Mouse (Mus musculus) forebrain, embryonic 11.5 days (tissue): ENCODE measurements around the gene Plau. TPM values are rescaled to one million over a fixed set of nuclear protein-coding genes. Genes with fewer than 3 reads are reported as not detected.

Source experiments
- ATAC-seq: fragments of 200-750 bp; cut with Nextera tagmentation; replicated peaks from 2 replicates; pipeline ENCODE4 v1.8.0; 2017; ENCODE audit warnings: moderate TSS enrichment; ENCODE audit not compliant: low FRiP score
- DNase-seq: peaks from one replicate; pipeline ENCODE4 v3.0.0-alpha.2; 2017; ENCODE audit warnings: low spot score
- H3K27ac ChIP-seq: fragments of 300-500 bp; sonication (generic); 2 replicates; pipeline ENCODE4 v1.5.1; 2014; ENCODE audit warnings: low read depth, low read length
- H3K27me3 ChIP-seq: fragments of 300-500 bp; sonication (generic); 2 replicates; pipeline ENCODE4 v1.6.1; 2014; ENCODE audit warnings: mild to moderate bottlenecking, low read length, mixed read lengths; ENCODE audit not compliant: control insufficient read depth, insufficient read depth
- H3K36me3 ChIP-seq: fragments of 300-500 bp; sonication (generic); 2 replicates; pipeline ENCODE4 v1.6.1; 2014; ENCODE audit warnings: mild to moderate bottlenecking, low read length, moderate library complexity, mixed read lengths; ENCODE audit not compliant: control insufficient read depth, insufficient read depth
- H3K4me1 ChIP-seq: fragments of 300-500 bp; sonication (generic); replicated peaks from 2 replicates; pipeline ENCODE4 v1.6.1; 2014; ENCODE audit warnings: low read length, mixed read lengths; ENCODE audit not compliant: control insufficient read depth, insufficient read depth
- H3K4me2 ChIP-seq: fragments of 300-500 bp; sonication (generic); 2 replicates; pipeline ENCODE4 v1.6.1; 2014; ENCODE audit warnings: low read depth, mild to moderate bottlenecking, low read length, moderate library complexity, mixed read lengths; ENCODE audit not compliant: severe bottlenecking
- H3K4me3 ChIP-seq: fragments of 300-500 bp; sonication (generic); 2 replicates; pipeline ENCODE4 v1.5.1; 2014; ENCODE audit warnings: low read depth, low read length
- H3K9ac ChIP-seq: fragments of 300-500 bp; sonication (generic); 2 replicates; pipeline ENCODE4 v1.6.1; 2014; ENCODE audit warnings: low read length
- H3K9me3 ChIP-seq: fragments of 300-500 bp; sonication (generic); 2 replicates; pipeline ENCODE4 v1.6.1; 2016; ENCODE audit warnings: low read length, mixed read lengths; ENCODE audit not compliant: control insufficient read depth
- WGBS: fragments of 180-500 bp; shearing (Covaris S2); extraction: QIAGEN DNeasy Blood & Tissue Kit; methylation state at CpG from one replicate; pipeline ENCODE4 v1.1.7; 2014; 5-methylcytosine and 5-hydroxymethylcytosine counted together
- polyA plus RNA-seq: library from polyadenylated mRNA; unstranded; fragments of >200 nt; fragmentation: Nextera tagmentation; extraction: Ambion mirVana; gene quantifications from 2 replicates; pipeline ENCODE4 v1.2.1, GENCODE M21; 2014

The Plau gene
- polyA plus RNA-seq, 1 experiment from 2014 or later: 0.31 TPM

DNA sequence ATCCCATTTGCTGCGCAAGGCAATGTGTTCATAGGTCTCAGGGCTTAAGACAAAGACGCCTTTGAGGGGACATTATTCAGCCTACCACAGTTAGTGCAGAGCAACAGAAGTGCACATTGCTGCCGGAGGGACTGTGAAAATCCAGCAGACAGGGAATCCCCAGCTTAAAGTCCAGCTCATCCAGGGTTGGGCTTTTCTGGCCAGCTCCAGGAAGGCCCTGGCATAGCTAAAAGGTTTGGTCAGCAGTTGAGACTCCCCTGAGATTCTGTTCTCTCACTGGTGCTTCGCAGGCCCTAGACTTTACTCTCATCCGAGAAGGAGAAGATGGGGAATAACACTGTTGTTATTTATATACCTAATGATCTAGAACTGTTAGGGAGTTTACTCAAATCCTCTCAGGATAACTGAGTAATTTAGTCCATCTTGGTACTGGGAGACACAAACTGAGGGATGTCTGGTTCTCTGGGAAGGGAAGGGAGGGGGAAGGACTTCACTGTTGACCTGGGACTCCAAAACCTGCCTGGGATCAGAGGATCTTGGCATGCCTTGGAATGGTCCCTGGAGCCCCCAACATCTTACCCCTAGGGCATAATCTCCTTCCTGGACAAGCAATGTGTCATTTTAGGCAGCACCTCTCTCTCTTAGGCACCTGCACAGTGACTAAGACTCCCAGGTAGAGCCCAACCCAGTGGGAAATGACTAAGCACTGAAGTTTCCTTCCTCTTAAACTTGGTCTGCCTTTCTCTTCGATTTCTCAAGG, 27.0 kb downstream of the Plau start:
- no peak for DNase-seq
- no peak overlapping the region for H3K9ac ChIP-seq
- no peak overlapping the region for H3K4me2 ChIP-seq
- no peak overlapping the region for H3K4me3 ChIP-seq
- no peaks in the 10 kb centered on the region for H3K4me1 ChIP-seq
- H3K36me3 ChIP-seq: no peaks in the 10 kb centered on the region
- 73% methylated on average over 6 of the region's 6 CpGs for WGBS
- H3K27ac ChIP-seq: no peak overlapping the region
- H3K27me3 ChIP-seq: no peaks in the 10 kb centered on the region
- no peaks in the 10 kb centered on the region for H3K9me3 ChIP-seq
- ATAC-seq: no peak

GRCm38 (mm10) chr14:20864192-20864591, 27.7 kb downstream of the Plau start:
- no peak for ATAC-seq
- Histone ChIP-seq H3K27me3 (no peaks in the 10 kb centered on the region), H3K4me3 (no peak overlapping the region), H3K36me3 (no peaks in the 10 kb centered on the region), H3K27ac (no peak overlapping the region), H3K9ac (no peak overlapping the region), H3K4me2 (no peak overlapping the region), H3K4me1 (no peaks in the 10 kb centered on the region), H3K9me3 (no peaks in the 10 kb centered on the region)
- 83% methylated on average over 4 of the region's 4 CpGs for WGBS
- DNase-seq: no peak

DNA sequence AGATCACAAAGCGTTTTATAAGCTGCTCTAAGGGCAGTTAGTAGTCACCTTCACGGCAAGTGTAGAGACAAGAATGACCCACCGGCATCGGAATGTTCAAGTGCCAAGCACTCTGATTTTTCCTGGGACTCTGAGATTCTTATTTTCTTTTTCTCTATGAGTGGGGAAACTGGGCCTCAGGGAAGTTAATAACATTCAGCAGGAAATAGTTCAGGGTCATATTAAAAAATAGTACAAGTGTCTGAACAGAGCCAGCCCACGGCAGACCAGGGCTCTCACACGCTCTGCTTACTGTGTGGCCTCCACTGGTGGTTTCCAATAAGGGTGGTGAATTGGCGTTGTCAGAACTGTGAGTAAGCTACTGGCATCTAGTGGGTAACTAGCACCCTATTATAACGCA, 29.1 kb downstream of the Plau start:
- H3K4me3 ChIP-seq: no peak overlapping the region
- H3K27ac ChIP-seq: no peak overlapping the region
- H3K36me3 ChIP-seq: no peaks in the 10 kb centered on the region
- WGBS: 93% methylated on average over 8 of the region's 8 CpGs
- no peak overlapping the region for H3K9ac ChIP-seq
- DNase-seq (no peak), ATAC-seq (no peak)
- no peaks in the 10 kb centered on the region for H3K9me3 ChIP-seq
- H3K4me1 ChIP-seq: no peaks in the 10 kb centered on the region
- no peaks in the 10 kb centered on the region for H3K27me3 ChIP-seq
- no peak overlapping the region for H3K4me2 ChIP-seq

GRCm38 (mm10) chr14:20866365-20866764, 29.9 kb downstream of the Plau start:
- no peak for ATAC-seq
- Histone ChIP-seq H3K36me3 (no peaks in the 10 kb centered on the region), H3K27me3 (no peaks in the 10 kb centered on the region), H3K9me3 (no peaks in the 10 kb centered on the region), H3K4me2 (no peak overlapping the region), H3K4me1 (no peaks in the 10 kb centered on the region), H3K4me3 (no peak overlapping the region), H3K27ac (no peak overlapping the region), H3K9ac (no peak overlapping the region)
- DNase-seq: no peak
- WGBS: 95% methylated on average over 7 of the region's 7 CpGs

DNA sequence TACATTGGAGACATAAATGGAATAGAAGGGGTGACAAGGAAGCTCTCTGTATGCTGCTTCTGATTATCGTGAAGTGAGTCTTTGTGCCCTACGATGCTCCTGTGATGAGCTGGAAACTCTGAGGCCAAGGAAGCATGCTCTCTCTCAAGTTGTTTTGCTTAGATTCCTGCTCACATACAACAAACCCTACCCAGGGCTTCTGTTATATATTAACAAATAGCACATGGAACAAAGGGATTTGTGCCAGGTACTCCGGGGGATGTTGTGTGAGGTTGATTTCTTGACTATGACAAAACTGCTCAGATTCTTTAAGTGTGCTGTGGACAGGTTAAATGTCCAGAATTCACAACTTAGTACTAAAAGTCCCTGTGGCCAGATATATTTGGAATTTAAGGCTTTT, 33.6 kb downstream of the Plau start:
- no peak overlapping the region for H3K9ac ChIP-seq
- H3K27me3 ChIP-seq: no peaks in the 10 kb centered on the region
- H3K4me2 ChIP-seq: no peak overlapping the region
- 92% methylated on average over 3 of the region's 3 CpGs for WGBS
- H3K4me1 ChIP-seq: no peaks in the 10 kb centered on the region
- DNase-seq (no peak), ATAC-seq (no peak)
- H3K36me3 ChIP-seq: no peaks in the 10 kb centered on the region
- no peak overlapping the region for H3K4me3 ChIP-seq
- no peaks in the 10 kb centered on the region for H3K9me3 ChIP-seq
- no peak overlapping the region for H3K27ac ChIP-seq

DNA sequence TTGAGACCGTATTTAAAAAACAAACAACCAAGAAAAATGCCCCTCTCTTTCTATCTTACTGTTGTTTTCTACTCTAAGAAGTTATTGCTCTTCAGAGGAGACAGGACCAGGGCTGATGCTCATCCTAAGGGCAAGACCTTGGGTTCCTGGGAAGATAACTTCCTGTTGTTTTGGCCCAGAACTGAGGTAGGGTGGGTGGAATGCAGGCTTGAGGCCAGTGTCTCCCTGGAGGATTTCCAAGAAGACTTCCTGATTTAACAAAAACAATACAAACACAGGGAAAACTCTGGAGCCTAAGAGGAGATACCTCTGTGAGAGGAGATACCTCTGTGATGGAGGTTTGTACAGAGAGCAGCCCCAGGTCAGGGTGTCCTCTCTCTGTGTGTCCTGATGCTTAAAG, 35.0 kb downstream of the Plau start:
- H3K27me3 ChIP-seq: no peaks in the 10 kb centered on the region
- no peaks in the 10 kb centered on the region for H3K9me3 ChIP-seq
- H3K9ac ChIP-seq: no peak overlapping the region
- H3K36me3 ChIP-seq: no peaks in the 10 kb centered on the region
- DNase-seq (no peak), ATAC-seq (no peak)
- H3K4me2 ChIP-seq: no peak overlapping the region
- no peak overlapping the region for H3K4me3 ChIP-seq
- WGBS: 81% methylated on average over 1 of the region's 1 CpGs
- H3K27ac ChIP-seq: no peak overlapping the region
- no peaks in the 10 kb centered on the region for H3K4me1 ChIP-seq

DNA sequence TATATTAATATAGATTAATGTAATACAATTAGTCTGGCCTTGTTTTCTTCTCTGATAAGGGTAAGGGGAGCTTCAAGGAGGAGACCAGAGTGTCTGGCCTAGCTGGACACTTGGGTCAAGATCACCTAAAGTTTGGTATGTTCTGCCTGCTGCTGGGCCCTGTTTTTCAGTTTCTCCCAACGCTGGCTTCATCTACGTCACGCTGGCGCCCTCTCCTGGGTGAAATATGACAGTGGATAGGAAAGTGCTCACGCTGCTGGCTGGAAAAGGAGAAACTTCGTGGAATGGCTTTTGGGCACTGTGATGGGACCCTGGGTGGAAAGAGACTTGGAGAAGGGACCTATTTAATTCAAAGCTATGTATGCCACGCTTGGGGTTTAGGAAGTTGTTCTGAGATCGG, 36.8 kb downstream of the Plau start:
- no peak overlapping the region for H3K4me2 ChIP-seq
- no peaks in the 10 kb centered on the region for H3K4me1 ChIP-seq
- no peak overlapping the region for H3K27ac ChIP-seq
- H3K27me3 ChIP-seq: no peaks in the 10 kb centered on the region
- H3K9ac ChIP-seq: no peak overlapping the region
- ATAC-seq: no peak
- no peaks in the 10 kb centered on the region for H3K9me3 ChIP-seq
- peak; percentile 87 for DNase-seq
- H3K4me3 ChIP-seq: no peak overlapping the region
- WGBS: 3% methylated on average over 8 of the region's 8 CpGs
- H3K36me3 ChIP-seq: no peaks in the 10 kb centered on the region

DNA sequence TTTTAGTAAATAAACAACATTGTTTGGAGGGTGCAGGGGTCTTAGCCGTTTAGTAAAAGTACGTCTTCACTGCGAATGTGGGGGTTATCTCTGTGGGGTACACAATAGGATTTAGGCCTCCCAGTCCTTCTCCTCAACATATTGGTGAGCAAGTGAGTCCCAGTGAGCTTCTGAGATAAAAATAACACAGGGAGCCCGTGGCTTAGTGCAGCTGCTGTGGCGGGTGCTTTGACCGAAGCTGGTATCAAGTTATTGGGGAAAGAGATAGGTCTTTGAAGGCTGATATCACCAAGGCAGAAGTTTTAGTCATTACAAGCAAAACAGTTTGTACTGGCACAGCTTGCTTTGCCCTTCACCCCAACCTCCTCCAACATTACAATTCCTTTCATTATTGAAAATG, 37.5 kb downstream of the Plau start:
- no peaks in the 10 kb centered on the region for H3K4me1 ChIP-seq
- H3K9ac ChIP-seq: peak overlapping the region; percentile 21; the same call in 1 of the 2 replicates
- H3K27me3 ChIP-seq: no peaks in the 10 kb centered on the region
- no peak overlapping the region for H3K4me3 ChIP-seq
- H3K27ac ChIP-seq: no peak overlapping the region
- no peak overlapping the region for H3K4me2 ChIP-seq
- no peaks in the 10 kb centered on the region for H3K36me3 ChIP-seq
- DNase-seq (no peak), ATAC-seq (no peak)
- H3K9me3 ChIP-seq: no peaks in the 10 kb centered on the region
- 52% methylated on average over 6 of the region's 6 CpGs for WGBS

DNA sequence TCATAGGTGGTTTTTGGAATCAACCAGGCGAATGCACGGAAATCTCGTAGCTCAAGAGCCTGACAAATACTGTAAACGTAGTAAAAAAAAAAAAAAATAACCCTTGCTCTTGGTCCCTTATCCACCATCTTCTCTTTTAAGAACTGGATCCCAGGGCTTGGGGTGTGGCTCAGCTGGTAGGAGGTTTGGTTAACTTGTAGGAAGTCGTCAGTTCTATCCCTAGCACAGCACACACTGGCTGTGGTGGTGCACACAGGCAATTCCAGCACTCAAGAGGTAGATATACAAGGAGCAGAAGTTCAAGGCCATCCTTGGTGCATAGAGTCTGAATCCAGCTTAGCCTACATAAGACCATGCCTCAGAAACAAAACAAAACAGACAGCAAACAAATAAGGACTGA, 48.2 kb downstream of the Plau start:
- H3K4me1 ChIP-seq: no peaks in the 10 kb centered on the region
- no peak for DNase-seq
- H3K4me3 ChIP-seq: no peak overlapping the region
- H3K9ac ChIP-seq: no peak overlapping the region
- H3K4me2 ChIP-seq: no peak overlapping the region
- no peak for ATAC-seq
- no peak overlapping the region for H3K27ac ChIP-seq
- H3K27me3 ChIP-seq: no peaks in the 10 kb centered on the region
- 78% methylated on average over 5 of the region's 5 CpGs for WGBS
- H3K36me3 ChIP-seq: no peaks in the 10 kb centered on the region
- H3K9me3 ChIP-seq: no peaks in the 10 kb centered on the region
